Comparison of ENCODE assay signal across 19 mouse cellular contexts in the genomic region with DNA sequence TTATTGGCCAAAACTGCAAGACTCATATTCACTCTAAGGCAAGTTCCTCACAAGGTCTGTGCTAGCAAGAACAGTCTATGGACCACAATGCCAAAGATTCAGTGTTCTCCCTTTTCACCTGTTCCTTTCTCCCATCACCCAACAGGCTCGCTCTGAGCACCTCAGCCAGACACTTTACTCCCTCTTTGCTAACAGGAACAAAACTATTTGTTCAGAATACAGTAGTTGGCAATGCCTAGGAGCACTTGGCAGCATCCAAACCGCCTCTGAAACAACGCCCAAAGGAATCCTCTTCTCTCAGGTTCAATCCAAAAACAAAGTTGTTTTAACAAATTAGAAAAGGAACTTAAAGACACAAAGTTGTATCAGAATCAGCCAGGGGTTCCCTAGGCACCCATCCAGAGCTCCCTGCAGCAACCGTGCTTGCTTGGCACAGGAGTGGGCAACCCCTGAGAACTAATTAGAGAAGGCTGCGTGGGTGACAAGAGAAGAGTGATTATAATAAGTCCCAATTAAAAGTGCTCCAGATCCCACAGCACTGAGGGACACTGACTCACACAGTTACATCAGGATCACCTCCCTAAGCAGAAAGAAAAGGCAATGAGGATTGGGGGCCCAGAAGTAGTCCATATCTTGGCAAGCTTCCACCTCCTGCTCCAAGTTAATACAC. TPM values are rescaled to one million over a fixed set of nuclear protein-coding genes. Genes with fewer than 3 reads are reported as not detected.
A peak's percentile ranks its signal among the peaks of the same experiment; 100 is the strongest.
DNase-seq lines count a peak whose midpoint lies in the region; TF ChIP-seq lines count a peak whose summit lies in the region.
"Had no signal": no experiment of that assay in that cellular context is flagged by ENCODE, and none has a peak within 500 bp of the region (broad histone marks: within the 10 kb centered on the region; RNA-seq: fewer than 3 reads in every experiment).

No protein-coding gene starts in this region.

- H3K4me3 ChIP-seq in left cerebral cortex, adult 2 months = no peak overlapping the region
- H3K4me3 ChIP-seq: embryonic facial prominence, embryonic 15.5 days; forebrain, embryonic 12.5 days; liver, embryonic 12.5 days; megakaryocyte, embryonic 14.5 days; neural tube, embryonic 15.5 days had no signal

- peak; percentile 18 to 35 for DNase-seq in layer of hippocampus, adult 18-20 months (ENCODE audit: low spot score in 2 of 2)
- no peak for DNase-seq in layer of hippocampus, postnatal 25 days (ENCODE audit: extremely low spot score in 1 of 2, low spot score in 1 of 2)
- DNase-seq in right cerebral cortex, adult 18-20 months = peak; percentile 49
- DNase-seq in right cerebral cortex, postnatal 4 days = no peak
- DNase-seq in left cerebral cortex, adult 2 months (ENCODE audit: extremely low spot score in 1 of 2, low spot score in 2 of 2) = peak; percentile 24 to 38
- no peak for DNase-seq in gastrocnemius, postnatal 4 days (ENCODE audit: low spot score in 2 of 2)
- no peak for DNase-seq in natural killer cell, adult 2 months (ENCODE audit: low spot score in 2 of 2)
- DNase-seq: adrenal gland, adult 2 months; cerebellum, adult 8-10 months; gastrocnemius, postnatal 25 days; heart, postnatal 36 days; kidney, adult 9 months; thymus, postnatal 4 days had no signal

- TF ChIP-seq CTCF in left cerebral cortex, adult 2 months (IDR thresholded peaks at IDR 0.05) = no peak

- no peak overlapping the region for H3K27ac ChIP-seq in left cerebral cortex, adult 2 months
- H3K27ac ChIP-seq: embryonic facial prominence, embryonic 15.5 days; forebrain, embryonic 12.5 days; liver, embryonic 12.5 days; neural tube, embryonic 15.5 days had no signal

- intact Hi-C loops in left cerebral cortex, adult 2 months (cut with DNase I) = no loop called here

RNA-seq across cellular contexts. Expression of gene Olfr749, which starts 13.7 kb away (rescaled TPM):
- total RNA-seq in layer of hippocampus, adult 18-20 months (2021) = not detected
- not detected for total RNA-seq in layer of hippocampus, postnatal 25 days (2021)
- not detected for total RNA-seq in left cerebral cortex, adult 2 months (2021)
- total RNA-seq in gastrocnemius, postnatal 4 days (2021) = not detected
- total RNA-seq: adrenal gland, adult 2 months; gastrocnemius, postnatal 25 days; heart, postnatal 36 days; layer of hippocampus, postnatal 36 days had no signal

RNA-seq across cellular contexts. Expression of gene Ttc5, which starts 26.8 kb away (rescaled TPM):
- total RNA-seq in layer of hippocampus, adult 18-20 months (2021) = 10 to 100 TPM; 58.9 to 62.2 TPM
- total RNA-seq in layer of hippocampus, postnatal 25 days (2021) = 10 to 100 TPM; 62.2 to 71.8 TPM
- total RNA-seq in left cerebral cortex, adult 2 months (2021) = 10 to 100 TPM; 50.8 to 62.1 TPM
- 10 to 100 TPM; 27.9 to 32.7 TPM for total RNA-seq in gastrocnemius, postnatal 4 days (2021)

RNA-seq across cellular contexts. Expression of gene Ccnb1ip1, which starts 49.0 kb away (rescaled TPM):
- total RNA-seq in layer of hippocampus, adult 18-20 months (2021) = not detected
- under 1 TPM in 1 of 2 experiments, not detected in 1; 0.69 TPM for total RNA-seq in layer of hippocampus, postnatal 25 days (2021)
- total RNA-seq in left cerebral cortex, adult 2 months (2021) = not detected
- not detected for total RNA-seq in gastrocnemius, postnatal 4 days (2021)
- total RNA-seq: adrenal gland, adult 2 months; gastrocnemius, postnatal 25 days; heart, postnatal 36 days; layer of hippocampus, postnatal 36 days had no signal

RNA-seq across cellular contexts. Expression of gene Parp2, which starts 49.1 kb away (rescaled TPM):
- 10 to 100 TPM; 22.1 to 28.9 TPM for total RNA-seq in layer of hippocampus, adult 18-20 months (2021)
- 10 to 100 TPM; 26.3 to 29.0 TPM for total RNA-seq in layer of hippocampus, postnatal 25 days (2021)
- total RNA-seq in left cerebral cortex, adult 2 months (2021) = 10 to 100 TPM; 25.8 to 27.1 TPM
- total RNA-seq in gastrocnemius, postnatal 4 days (2021) = 10 to 100 TPM; 22.2 to 29.4 TPM

RNA-seq across cellular contexts. Expression of gene Olfr748, which starts 51.4 kb away (rescaled TPM):
- total RNA-seq in layer of hippocampus, adult 18-20 months (2021) = not detected
- not detected for total RNA-seq in layer of hippocampus, postnatal 25 days (2021)
- total RNA-seq in left cerebral cortex, adult 2 months (2021) = not detected
- total RNA-seq in gastrocnemius, postnatal 4 days (2021) = not detected
- total RNA-seq: adrenal gland, adult 2 months; gastrocnemius, postnatal 25 days; heart, postnatal 36 days; layer of hippocampus, postnatal 36 days had no signal

Comparison
In these comparisons a context has a peak if more than half of its experiments do, and no peak if none do; other contexts are left out.
1. DNase-seq: peak in layer of hippocampus, adult 18-20 months (2 of 2), right cerebral cortex, adult 18-20 months (single experiment) and left cerebral cortex, adult 2 months (2 of 2); none in layer of hippocampus, postnatal 25 days (0 of 2), right cerebral cortex, postnatal 4 days (single experiment), gastrocnemius, postnatal 4 days (0 of 2) and natural killer cell, adult 2 months (0 of 2).